18 mouse cellular contexts compared by ENCODE assay signal in the genomic region with DNA sequence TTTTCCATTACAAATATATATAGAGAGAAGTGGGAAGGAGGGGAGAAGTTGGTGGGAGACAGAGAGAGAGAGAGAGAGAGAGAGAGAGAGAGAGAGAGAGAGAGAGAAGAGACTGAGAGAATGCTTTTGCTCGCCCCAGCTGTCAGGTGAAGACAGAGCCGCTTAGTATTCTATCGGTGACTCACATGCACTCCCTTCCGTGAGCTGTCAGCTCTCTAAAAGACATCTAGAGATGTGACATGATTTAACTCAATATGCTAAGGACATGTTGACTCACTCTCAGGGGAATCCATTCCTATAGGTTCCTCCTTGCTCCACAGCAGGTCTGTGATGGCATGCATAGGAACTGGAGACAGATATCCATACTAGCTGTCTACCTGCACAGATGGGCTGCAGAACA.
"Had no signal": no experiment of that assay in that cellular context is flagged by ENCODE, and none has a peak within 500 bp of the region (broad histone marks: within the 10 kb centered on the region; RNA-seq: fewer than 3 reads in every experiment).

No protein-coding gene starts in this region.

- H3K27ac ChIP-seq: kidney, embryonic 15.5 days; left cerebral cortex, adult 2 months; liver, embryonic 13.5 days; neural tube, embryonic 12.5 days; neural tube, embryonic 15.5 days had no signal

- DNase-seq: kidney, adult 8-10 months; kidney, postnatal 10 days; kidney, postnatal 36 days; layer of hippocampus, postnatal 36 days; liver, embryonic 13.5 days; lung, adult 2 months; lung, postnatal 14 days; lung, postnatal 4 days; retina, postnatal 1 day; right cerebral cortex, postnatal 25 days; spleen, adult 18-20 months; thymus, adult 2 months; thymus, postnatal 14 days; thymus, postnatal 4 days had no signal

- H3K4me1 ChIP-seq: kidney, embryonic 15.5 days; liver, embryonic 13.5 days; neural tube, embryonic 12.5 days; neural tube, embryonic 15.5 days had no signal

- H3K27me3 ChIP-seq: kidney, embryonic 15.5 days; liver, embryonic 13.5 days; neural tube, embryonic 12.5 days; neural tube, embryonic 15.5 days had no signal

- H3K9me3 ChIP-seq: kidney, embryonic 15.5 days; liver, embryonic 13.5 days; neural tube, embryonic 12.5 days; neural tube, embryonic 15.5 days had no signal

- H3K4me3 ChIP-seq: kidney, embryonic 15.5 days; left cerebral cortex, adult 2 months; liver, embryonic 13.5 days; neural tube, embryonic 12.5 days; neural tube, embryonic 15.5 days had no signal

- H3K4me2 ChIP-seq: kidney, embryonic 15.5 days; liver, embryonic 13.5 days; neural tube, embryonic 12.5 days; neural tube, embryonic 15.5 days had no signal

- H3K36me3 ChIP-seq: kidney, embryonic 15.5 days; liver, embryonic 13.5 days; neural tube, embryonic 12.5 days; neural tube, embryonic 15.5 days had no signal

- H3K9ac ChIP-seq: kidney, embryonic 15.5 days; liver, embryonic 13.5 days; neural tube, embryonic 12.5 days; neural tube, embryonic 15.5 days had no signal
